Mouse (Mus musculus): Measurements from ENCODE around the gene Disp2.

Disp2 gene

GRCm38 (mm10) chr2:118844427-118844826, 64.9 kb downstream of the Disp2 start:
- DNase-seq (ENCODE audit: low spot score), result no peak

- DNase-seq (ENCODE audit: low spot score), result no peak
Observed at GRCm38 (mm10) chr2:118846246-118846645, 66.7 kb downstream of the Disp2 start.

GRCm38 (mm10) chr2:118851756-118852155, 72.2 kb downstream of the Disp2 start:
- DNase-seq (ENCODE audit: low spot score), result no peak

Measured in testis, postnatal 14 days (tissue).